8 mouse cellular contexts compared by ENCODE assay signal in genomic region chr4:134975261-134975928, GRCm38 (mm10). TPM values are rescaled to one million over a fixed set of nuclear protein-coding genes. Genes with fewer than 3 reads are reported as not detected.
A peak's percentile ranks its signal among the peaks of the same experiment; 100 is the strongest.
DNase-seq lines count a peak whose midpoint lies in the region; ATAC-seq lines count a peak whose summit lies in the region.

No protein-coding gene starts in this region.

- H3K4me1 ChIP-seq in hindbrain, embryonic 10.5 days (replicated peaks): peaks cover 23% of the 10 kb centered on the region
- no peaks in the 10 kb centered on the region for H3K4me1 ChIP-seq in hindbrain, embryonic 16.5 days (ENCODE audit: control insufficient read depth, insufficient read depth, low read depth, low read length)
- no peaks in the 10 kb centered on the region for H3K4me1 ChIP-seq in embryonic facial prominence, embryonic 11.5 days (ENCODE audit: control insufficient read depth, insufficient read depth, low read length)
- peaks cover 5% of the 10 kb centered on the region; the same call in 1 of the 2 replicates for H3K4me1 ChIP-seq in limb, embryonic 11.5 days (ENCODE audit: control insufficient read depth, insufficient read depth, low read length)

- no peaks in the 10 kb centered on the region; the same call in 1 of the 2 replicates for H3K27me3 ChIP-seq in hindbrain, embryonic 10.5 days (ENCODE audit: insufficient read depth, poor library complexity, severe bottlenecking)
- no peaks in the 10 kb centered on the region for H3K27me3 ChIP-seq in hindbrain, embryonic 16.5 days (replicated peaks; ENCODE audit: control insufficient read depth, insufficient read depth, low read length)
- no peaks in the 10 kb centered on the region for H3K27me3 ChIP-seq in embryonic facial prominence, embryonic 11.5 days (ENCODE audit: control insufficient read depth, insufficient read depth, low read length)
- no peaks in the 10 kb centered on the region for H3K27me3 ChIP-seq in limb, embryonic 11.5 days (ENCODE audit: control insufficient read depth, insufficient read depth, low read length)

- no peak overlapping the region for H3K4me2 ChIP-seq in hindbrain, embryonic 16.5 days (ENCODE audit: low read length)
- H3K4me2 ChIP-seq in embryonic facial prominence, embryonic 11.5 days (ENCODE audit: low read depth, low read length): no peak overlapping the region
- peak overlapping the region; percentile 20; the same call in 1 of the 2 replicates for H3K4me2 ChIP-seq in limb, embryonic 11.5 days (ENCODE audit: low read depth, severe bottlenecking)

- ATAC-seq in hindbrain, embryonic 16.5 days: no peak
- ATAC-seq in embryonic facial prominence, embryonic 11.5 days (replicated peaks; ENCODE audit: insufficient number of reproducible peaks, low FRiP score, low TSS enrichment, low read depth): no peak
- no peak; the same call in 1 of the 2 replicates for ATAC-seq in limb, embryonic 11.5 days (ENCODE audit: insufficient number of reproducible peaks, low FRiP score, low TSS enrichment, low read depth)

- no peaks in the 10 kb centered on the region for H3K9me3 ChIP-seq in hindbrain, embryonic 10.5 days
- H3K9me3 ChIP-seq in hindbrain, embryonic 16.5 days (ENCODE audit: control insufficient read depth, low read length): peaks cover 3% of the 10 kb centered on the region; the same call in 1 of the 2 replicates
- H3K9me3 ChIP-seq in embryonic facial prominence, embryonic 11.5 days (replicated peaks; ENCODE audit: control insufficient read depth, low read length): no peaks in the 10 kb centered on the region
- H3K9me3 ChIP-seq in limb, embryonic 11.5 days (ENCODE audit: control insufficient read depth, low read length): no peaks in the 10 kb centered on the region

- no peak overlapping the region for H3K9ac ChIP-seq in hindbrain, embryonic 16.5 days (ENCODE audit: low read depth, low read length)
- no peak overlapping the region for H3K9ac ChIP-seq in embryonic facial prominence, embryonic 11.5 days (replicated peaks; ENCODE audit: low read length)
- H3K9ac ChIP-seq in limb, embryonic 11.5 days (ENCODE audit: low read length): no peak overlapping the region

- intact Hi-C loops in heart, postnatal 14 days (cut with DNase I): no loop called here

- no peak overlapping the region for H3K27ac ChIP-seq in hindbrain, embryonic 10.5 days
- no peak overlapping the region for H3K27ac ChIP-seq in hindbrain, embryonic 16.5 days (ENCODE audit: low read depth, low read length)
- H3K27ac ChIP-seq in embryonic facial prominence, embryonic 11.5 days (replicated peaks; ENCODE audit: low read depth, low read length): no peak overlapping the region
- 0 out of 2 replicates have a peak overlapping the region, but pooled peaks have one; percentile 30 for H3K27ac ChIP-seq in limb, embryonic 11.5 days (replicated peaks; ENCODE audit: low read depth, low read length)

- H3K4me3 ChIP-seq in hindbrain, embryonic 10.5 days: no peak overlapping the region
- no peak overlapping the region for H3K4me3 ChIP-seq in hindbrain, embryonic 16.5 days (ENCODE audit: low read length)
- H3K4me3 ChIP-seq in embryonic facial prominence, embryonic 11.5 days (ENCODE audit: low read depth, low read length): no peak overlapping the region
- H3K4me3 ChIP-seq in limb, embryonic 11.5 days (ENCODE audit: low read depth, low read length): no peak overlapping the region

- peak; percentile 34 for DNase-seq in hindbrain, embryonic 10.5 days (ENCODE audit: low spot score)
- DNase-seq in B cell, adult 2 months: peak; percentile 27 to 34
- DNase-seq in embryonic facial prominence, embryonic 11.5 days (ENCODE audit: low spot score): peak; percentile 61
- peak; percentile 54 for DNase-seq in limb, embryonic 11.5 days (ENCODE audit: low spot score)
- no peak for DNase-seq in frontal cortex, postnatal 10 days (ENCODE audit: low spot score in 2 of 2)
- DNase-seq in layer of hippocampus, adult 8-10 months (ENCODE audit: low spot score in 2 of 2): no peak
- DNase-seq in heart, postnatal 14 days: no peak

- H3K36me3 ChIP-seq in hindbrain, embryonic 10.5 days: no peaks in the 10 kb centered on the region
- H3K36me3 ChIP-seq in hindbrain, embryonic 16.5 days (ENCODE audit: control insufficient read depth, insufficient read depth, low read length): no peaks in the 10 kb centered on the region
- no peaks in the 10 kb centered on the region for H3K36me3 ChIP-seq in embryonic facial prominence, embryonic 11.5 days (replicated peaks; ENCODE audit: control insufficient read depth, insufficient read depth, low read depth, low read length)
- H3K36me3 ChIP-seq in limb, embryonic 11.5 days (ENCODE audit: control insufficient read depth, insufficient read depth, low read length): no peaks in the 10 kb centered on the region

- 31% methylated on average over 14 of the region's 14 CpGs for WGBS in hindbrain, embryonic 10.5 days
- 27% methylated on average over 14 of the region's 14 CpGs for WGBS in hindbrain, embryonic 16.5 days
- WGBS in embryonic facial prominence, embryonic 11.5 days: 23% methylated on average over 14 of the region's 14 CpGs
- 35% methylated on average over 14 of the region's 14 CpGs for WGBS in limb, embryonic 11.5 days

RNA-seq across cellular contexts. Expression of gene Syf2, which starts 44.7 kb away (rescaled TPM):
- 67.6 and 75.2 TPM in 2 replicates for polyA plus RNA-seq in hindbrain, embryonic 10.5 days (2016; fragmentation: Nextera tagmentation; extraction: Ambion mirVana)
- 53.8 and 58.2 TPM in 2 replicates for polyA plus RNA-seq in hindbrain, embryonic 16.5 days (2015; fragmentation: Nextera tagmentation; extraction: Ambion mirVana)
- 69.5 and 79.5 TPM in 2 replicates for polyA plus RNA-seq in embryonic facial prominence, embryonic 11.5 days (2014; fragmentation: Nextera tagmentation; extraction: Ambion mirVana)
- polyA plus RNA-seq in limb, embryonic 11.5 days (2014; fragmentation: Nextera tagmentation; extraction: Ambion mirVana): 69.8 and 75.6 TPM in 2 replicates
- total RNA-seq in layer of hippocampus, adult 8-10 months (2022): 10 to 100 TPM; 45.5 to 65.0 (median 51.9) TPM
- 10 to 100 TPM; 45.1 to 48.7 TPM for total RNA-seq in heart, postnatal 14 days (2021)

RNA-seq across cellular contexts. Expression of gene Rsrp1, which starts 52.0 kb away (rescaled TPM):
- polyA plus RNA-seq in hindbrain, embryonic 10.5 days (2016; fragmentation: Nextera tagmentation; extraction: Ambion mirVana): 335 and 382 TPM in 2 replicates
- 453 and 454 TPM in 2 replicates for polyA plus RNA-seq in hindbrain, embryonic 16.5 days (2015; fragmentation: Nextera tagmentation; extraction: Ambion mirVana)
- 351 and 368 TPM in 2 replicates for polyA plus RNA-seq in embryonic facial prominence, embryonic 11.5 days (2014; fragmentation: Nextera tagmentation; extraction: Ambion mirVana)
- 345 and 367 TPM in 2 replicates for polyA plus RNA-seq in limb, embryonic 11.5 days (2014; fragmentation: Nextera tagmentation; extraction: Ambion mirVana)
- 100 to 1,000 TPM; 246 to 317 (median 274) TPM for total RNA-seq in layer of hippocampus, adult 8-10 months (2022)
- total RNA-seq in heart, postnatal 14 days (2021): 100 to 1,000 TPM; 226 to 260 TPM

Comparison
In these comparisons a context has a peak if more than half of its experiments do, and no peak if none do; other contexts are left out.
1. DNase-seq: peak in hindbrain, embryonic 10.5 days (single experiment), B cell, adult 2 months (2 of 2), embryonic facial prominence, embryonic 11.5 days (single experiment) and limb, embryonic 11.5 days (single experiment); none in frontal cortex, postnatal 10 days (0 of 2), layer of hippocampus, adult 8-10 months (0 of 2) and heart, postnatal 14 days (0 of 2).